Mouse (Mus musculus) heart, postnatal 0 days (tissue): ENCODE data around the gene L1cam.

Source experiments
- CTCF ChIP-seq: IDR thresholded peaks from 2 replicates; pipeline ENCODE4 v1.5.1; 2016; ENCODE audit warnings: antibody characterized with exemption, control low read depth, low read depth
- EP300 ChIP-seq: IDR thresholded peaks from 2 replicates; pipeline ENCODE4 v1.6.1; 2016; ENCODE audit warnings: antibody characterized with exemption, low read depth

DNA sequence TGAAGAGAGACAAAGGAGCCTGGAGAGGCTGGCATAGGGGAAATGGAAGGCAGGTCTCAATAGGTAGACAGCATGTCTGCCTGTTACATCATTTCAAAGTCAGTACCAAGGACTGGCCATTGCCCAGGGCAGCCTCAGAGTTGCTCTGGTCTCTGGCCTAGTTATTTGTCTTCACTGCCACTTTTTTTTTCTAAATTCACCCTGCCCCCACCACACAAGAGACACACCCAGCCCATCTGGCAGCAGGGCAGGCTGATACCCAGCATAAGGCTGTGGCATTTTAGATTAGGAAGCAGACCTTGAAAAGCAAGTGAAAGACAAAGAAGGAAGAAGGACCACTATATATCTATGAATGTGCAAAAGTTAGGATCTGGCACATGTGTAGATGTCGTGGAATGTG lies 28.1 kb downstream of the L1cam start:
- TF ChIP-seq CTCF (no peak), EP300 (no peak)
